Mouse (Mus musculus) 3134 (cell line): ENCODE data around the gene Il16.

Source experiments
- DNase-seq: peaks from one replicate; pipeline ENCODE4 v3.0.0-alpha.2; 2011; ENCODE audit warnings: low spot score; ENCODE audit not compliant: insufficient read length; ENCODE audit errors: extremely low read depth

Il16 gene

GRCm38 (mm10) chr7:83695449-83696212 is 49.9 kb downstream of the Il16 start:
- no peak for DNase-seq

DNA sequence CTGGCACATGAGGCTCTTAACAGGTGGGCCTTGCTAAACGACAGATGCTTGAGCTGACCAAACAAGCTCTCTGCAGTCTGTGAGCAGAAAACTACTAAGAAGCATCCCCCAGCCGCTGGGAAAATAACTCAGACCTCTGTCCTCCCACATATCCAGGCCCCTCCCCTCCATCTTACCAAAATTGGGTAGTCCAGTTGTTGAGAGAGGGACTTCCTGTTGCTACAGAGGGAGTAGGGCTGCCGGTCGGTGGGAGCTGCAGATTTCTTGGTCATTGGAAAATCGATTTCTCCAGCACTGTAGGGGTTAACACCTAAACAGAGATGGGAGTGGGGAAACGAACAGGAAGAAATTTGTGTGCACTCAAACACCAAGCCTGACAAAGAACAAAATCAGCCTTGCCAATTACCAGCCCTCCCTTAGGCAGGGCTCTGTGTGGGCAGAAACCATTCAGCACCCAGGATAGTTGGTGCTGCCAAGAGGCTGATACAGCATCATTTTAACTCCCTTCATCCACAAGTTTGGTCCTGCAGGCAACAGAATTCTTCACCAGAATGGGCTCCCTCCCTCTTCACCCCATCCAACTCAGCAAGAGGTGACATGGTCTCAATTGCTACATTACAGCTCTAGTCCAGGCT is 62.8 kb downstream of the Il16 start:
- DNase-seq: no peak

DNA sequence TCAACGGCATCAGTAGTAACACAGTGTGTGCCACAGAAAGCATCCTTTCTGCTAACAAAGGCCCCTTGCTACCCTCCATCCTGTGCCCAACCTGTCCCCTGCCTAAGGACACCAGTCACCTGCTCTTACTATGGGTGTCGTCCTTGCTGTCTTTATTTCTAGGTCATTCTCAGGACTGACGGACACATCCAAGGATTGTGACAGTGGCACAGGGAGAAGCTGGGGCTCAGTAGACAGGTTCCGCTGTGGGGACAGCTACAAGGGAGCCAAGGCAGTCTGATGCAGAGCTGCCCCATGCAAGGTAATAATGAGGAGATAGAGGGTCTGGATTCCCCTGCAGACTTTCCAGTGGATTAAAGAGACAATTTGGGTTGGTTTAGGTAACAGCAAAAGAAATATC is 67.0 kb downstream of the Il16 start:
- no peak for DNase-seq

- no peak for DNase-seq
Measured at GRCm38 (mm10) chr7:83677296-83677695, 68.2 kb downstream of the Il16 start.

GRCm38 (mm10) chr7:83675545-83676254 is 69.8 kb downstream of the Il16 start:
- DNase-seq: no peak

DNA sequence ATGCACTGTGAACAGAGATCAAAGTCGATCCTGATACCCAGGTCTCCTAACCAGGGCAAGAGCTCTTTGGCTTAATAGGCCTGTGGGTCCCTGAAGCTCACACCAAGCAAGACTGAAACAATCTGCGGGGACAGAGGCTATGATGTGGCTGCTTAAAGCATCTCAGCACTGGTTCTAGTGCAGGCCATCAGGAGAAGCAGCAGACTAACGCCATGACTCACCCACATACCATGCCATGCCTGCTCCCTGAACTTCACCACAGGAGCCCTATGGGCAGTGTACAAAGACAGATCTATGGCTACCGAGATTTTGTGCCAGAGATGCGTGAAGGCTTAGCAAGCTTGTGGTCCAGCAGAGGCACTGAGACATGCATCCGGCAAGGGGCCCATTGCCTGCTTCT is 74.0 kb downstream of the Il16 start:
- peak; percentile 18 for DNase-seq

GRCm38 (mm10) chr7:83668724-83669123 is 76.8 kb downstream of the Il16 start:
- DNase-seq: no peak

GRCm38 (mm10) chr7:83667936-83668645 is 77.4 kb downstream of the Il16 start:
- no peak for DNase-seq

- no peak for DNase-seq
Measured at GRCm38 (mm10) chr7:83666087-83666595, 79.4 kb downstream of the Il16 start.

- DNase-seq: no peak
Measured at GRCm38 (mm10) chr7:83662711-83663375, 82.7 kb downstream of the Il16 start.

DNA sequence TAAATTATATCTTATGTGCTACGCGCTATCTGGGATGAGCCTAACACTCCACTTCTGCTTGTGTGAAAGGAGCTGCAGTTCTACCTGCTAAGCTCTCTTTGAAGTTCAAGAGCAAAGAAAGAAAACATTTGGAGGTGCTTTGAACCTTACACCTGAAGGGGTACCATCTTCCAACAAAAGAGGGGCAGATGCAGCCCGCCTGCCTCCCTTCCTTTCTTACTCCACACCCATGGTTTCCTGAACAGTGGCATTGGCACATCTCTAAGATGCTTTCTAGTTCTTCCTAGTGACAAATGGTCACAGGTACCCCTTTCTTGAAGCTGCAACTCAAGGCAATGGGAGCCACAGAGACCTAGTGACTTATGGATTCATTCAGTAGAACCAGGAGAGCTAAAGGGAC is 83.8 kb downstream of the Il16 start:
- DNase-seq: no peak

GRCm38 (mm10) chr7:83661031-83661430 is 84.5 kb downstream of the Il16 start:
- no peak for DNase-seq

GRCm38 (mm10) chr7:83660273-83660691 is 85.2 kb downstream of the Il16 start:
- DNase-seq: no peak

DNA sequence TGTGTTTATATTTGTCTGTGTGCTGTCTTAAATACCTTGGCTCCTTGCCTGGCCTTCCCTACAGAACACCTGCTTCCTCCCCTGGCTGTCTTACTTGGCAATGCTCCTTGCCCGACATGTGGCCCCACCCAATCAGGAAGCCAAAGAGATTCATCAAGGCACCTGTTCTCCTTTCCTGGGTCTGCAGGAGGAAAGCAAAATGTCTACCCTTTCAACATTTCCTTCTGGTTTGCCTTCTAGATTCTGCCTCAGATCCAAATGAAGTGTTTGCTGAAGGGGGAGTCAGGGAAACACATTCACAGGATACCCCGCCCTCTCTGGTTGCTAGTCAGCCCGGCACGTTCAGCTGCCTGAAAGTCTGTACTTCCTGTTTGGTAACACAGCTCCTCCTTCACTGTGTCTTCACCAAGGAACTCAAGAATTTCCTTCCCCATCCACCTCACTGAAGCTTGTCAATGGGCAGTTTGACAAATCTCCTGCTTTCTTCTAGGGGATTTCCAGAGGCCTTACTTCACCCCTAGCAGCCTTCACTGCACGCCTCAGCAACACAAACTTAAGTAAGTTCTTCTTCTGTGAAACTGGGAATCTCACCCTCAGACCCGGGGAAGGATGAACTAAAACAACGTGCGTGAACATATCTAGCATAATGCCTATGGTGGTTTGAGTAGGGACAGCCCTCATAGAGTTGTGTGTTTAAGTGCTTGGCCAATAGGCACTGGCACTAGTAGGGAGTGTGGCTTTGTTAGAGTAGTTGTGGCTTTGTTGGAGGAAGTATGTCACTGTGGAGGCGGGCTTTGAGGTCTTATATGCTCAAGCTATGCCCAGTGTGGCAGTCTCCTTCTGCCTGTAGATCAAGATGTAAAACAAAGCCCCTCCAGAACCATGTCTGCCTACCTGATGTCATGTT is 86.1 kb downstream of the Il16 start:
- no peak for DNase-seq

DNA sequence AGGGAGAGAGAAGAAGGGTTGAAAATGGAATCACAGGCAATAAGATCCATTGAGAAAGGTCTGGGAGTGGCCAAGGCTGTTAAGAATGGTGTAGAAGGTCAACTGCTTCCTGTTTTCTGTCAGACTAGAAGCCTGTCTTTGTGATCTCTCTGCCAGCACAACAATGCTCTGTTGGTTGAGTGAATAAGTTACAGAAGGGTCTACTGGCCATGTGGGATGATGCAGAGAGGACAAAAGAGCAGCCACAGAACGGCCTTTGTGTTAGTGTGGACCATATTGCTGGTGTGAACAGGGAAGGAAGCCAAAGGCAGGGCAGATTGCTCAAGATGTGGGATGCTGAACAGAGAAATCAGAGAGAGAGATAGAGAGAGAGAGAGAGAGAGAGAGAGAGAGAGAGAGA is 86.8 kb downstream of the Il16 start:
- no peak for DNase-seq

DNA sequence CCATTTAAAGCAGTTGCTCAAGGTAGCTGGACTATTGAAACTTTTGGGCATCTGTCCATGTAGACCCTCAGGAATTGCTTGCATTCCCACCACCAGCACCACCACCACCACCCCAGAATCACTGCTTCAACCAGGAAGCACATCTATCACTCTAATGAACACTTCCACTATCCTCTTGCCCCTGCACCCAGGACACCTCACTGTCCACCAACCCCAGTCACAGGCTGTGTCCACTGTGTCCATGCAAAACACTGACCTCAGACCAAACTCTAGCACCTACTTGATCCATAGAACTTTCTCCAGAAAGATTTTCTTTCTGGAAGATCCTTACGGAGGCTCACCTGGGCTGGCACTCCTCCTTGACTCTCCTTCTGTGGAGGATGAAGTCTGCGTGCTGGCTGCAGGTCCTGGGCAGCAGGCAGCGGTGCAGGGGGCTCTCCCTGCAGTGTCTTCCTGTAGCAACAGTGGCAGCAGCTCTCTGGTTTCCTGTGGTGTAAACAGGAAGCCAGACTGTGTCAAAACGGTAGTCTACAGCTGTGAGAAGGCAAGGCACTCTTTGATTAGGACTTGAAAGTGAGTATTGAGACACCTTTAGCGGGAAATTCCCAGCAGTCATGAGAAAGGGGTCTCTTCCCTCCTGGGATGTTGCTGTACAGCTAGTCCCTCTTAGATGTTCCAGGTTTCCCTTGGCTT is 90.4 kb downstream of the Il16 start:
- no peak for DNase-seq

GRCm38 (mm10) chr7:83654196-83654595 is 91.3 kb downstream of the Il16 start:
- DNase-seq: no peak

- DNase-seq: no peak
Measured at GRCm38 (mm10) chr7:83653605-83654051, 91.9 kb downstream of the Il16 start.

DNA sequence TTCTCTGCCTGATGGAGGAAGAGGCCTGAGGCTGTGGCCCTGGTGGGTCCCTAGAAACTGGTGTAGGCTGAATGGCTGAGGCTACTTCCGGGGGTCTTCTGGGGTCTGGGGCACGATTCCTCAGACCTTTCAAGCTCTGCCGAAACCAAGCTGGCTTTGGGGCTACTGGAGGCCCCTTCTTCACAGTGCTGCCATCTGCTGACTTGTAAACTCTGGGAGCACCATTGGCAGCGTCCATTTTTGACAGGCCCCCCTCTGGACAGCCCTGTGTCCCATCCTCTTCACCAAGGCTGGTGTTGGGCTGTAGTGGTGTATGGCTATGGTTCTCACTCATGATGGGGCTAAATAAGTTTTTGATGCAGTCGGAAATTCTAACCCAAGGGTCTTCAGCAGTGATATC is 93.0 kb downstream of the Il16 start:
- no peak for DNase-seq
